Mouse (Mus musculus) A20 (cell line): ENCODE results near the gene Tspan3.

Source experiments
- DNase-seq: peaks from one replicate; pipeline ENCODE4 v3.0.0-alpha.2; 2011; ENCODE audit warnings: low read depth, low spot score

Gene Tspan3

DNA sequence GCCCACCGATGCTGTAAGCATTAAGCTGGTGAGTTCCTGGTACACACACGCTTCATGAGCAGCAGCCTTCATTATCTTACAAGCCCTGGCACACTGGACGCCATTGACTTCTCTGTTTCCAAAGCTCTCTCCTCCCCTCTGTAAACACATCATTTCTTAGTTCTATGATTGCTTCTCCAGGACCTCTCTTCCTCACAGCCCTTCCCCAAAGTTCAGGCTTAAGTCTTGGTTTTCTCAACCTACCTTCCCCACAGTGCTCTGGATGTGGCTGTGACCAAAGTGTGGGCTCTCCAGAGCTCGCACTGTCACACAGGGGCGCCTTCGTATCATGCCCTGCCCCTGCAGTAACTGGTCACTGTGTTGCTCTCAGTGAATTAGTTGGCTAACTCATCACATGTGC lies at the start of gene Tspan3:
Gene Tspan3 (minus strand): TSS at position 101 of the 400 bp plus-strand sequence.
- no peak for DNase-seq

GRCm38 (mm10) chr9:56213451-56214291 lies 48.4 kb upstream of the Tspan3 start:
- peak; percentile 53 for DNase-seq

DNA sequence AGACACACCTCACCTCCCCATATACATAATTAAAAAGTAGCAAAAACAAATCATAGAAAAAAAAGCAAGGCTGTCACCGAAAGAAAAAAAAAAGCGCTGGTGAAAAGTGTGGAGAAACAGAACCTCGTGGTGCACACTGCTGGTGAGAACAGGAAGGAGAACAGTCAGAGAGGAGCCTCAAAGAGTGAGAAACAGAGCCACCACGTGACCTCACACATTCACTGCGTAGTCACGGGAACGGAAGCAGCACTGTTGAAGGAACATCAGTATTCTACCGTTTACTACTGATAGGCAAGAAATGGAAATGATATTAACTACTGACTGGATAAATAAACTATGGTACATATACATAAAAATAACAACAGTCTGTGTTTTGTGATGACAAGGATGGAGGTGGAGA lies 43.5 kb upstream of the Tspan3 start:
- no peak for DNase-seq

- DNase-seq: no peak
Measured at GRCm38 (mm10) chr9:56207516-56207915, 42.2 kb upstream of the Tspan3 start.

GRCm38 (mm10) chr9:56207083-56207482 lies 41.8 kb upstream of the Tspan3 start:
- no peak for DNase-seq

- no peak for DNase-seq
Measured at GRCm38 (mm10) chr9:56205336-56205735, 40.1 kb upstream of the Tspan3 start.

DNA sequence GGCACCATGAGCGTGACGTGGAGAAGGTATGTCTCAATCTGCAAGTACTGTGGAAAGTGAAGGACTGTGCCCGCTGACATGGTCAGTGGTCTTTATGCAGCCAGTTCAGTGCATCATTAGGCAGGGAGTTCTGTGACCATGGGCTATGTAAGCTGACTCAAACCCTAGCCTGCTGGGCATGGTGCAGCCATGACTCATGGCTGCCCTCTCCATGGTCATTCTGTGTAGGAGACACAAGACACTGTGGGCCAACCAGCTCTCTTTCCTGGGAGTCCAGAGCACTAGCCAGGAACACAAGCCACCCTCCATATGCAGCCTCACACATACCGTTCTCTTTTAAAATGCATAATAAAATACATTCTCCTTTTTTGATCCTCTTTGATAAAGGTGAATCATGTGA lies 39.0 kb upstream of the Tspan3 start:
- DNase-seq: no peak

DNA sequence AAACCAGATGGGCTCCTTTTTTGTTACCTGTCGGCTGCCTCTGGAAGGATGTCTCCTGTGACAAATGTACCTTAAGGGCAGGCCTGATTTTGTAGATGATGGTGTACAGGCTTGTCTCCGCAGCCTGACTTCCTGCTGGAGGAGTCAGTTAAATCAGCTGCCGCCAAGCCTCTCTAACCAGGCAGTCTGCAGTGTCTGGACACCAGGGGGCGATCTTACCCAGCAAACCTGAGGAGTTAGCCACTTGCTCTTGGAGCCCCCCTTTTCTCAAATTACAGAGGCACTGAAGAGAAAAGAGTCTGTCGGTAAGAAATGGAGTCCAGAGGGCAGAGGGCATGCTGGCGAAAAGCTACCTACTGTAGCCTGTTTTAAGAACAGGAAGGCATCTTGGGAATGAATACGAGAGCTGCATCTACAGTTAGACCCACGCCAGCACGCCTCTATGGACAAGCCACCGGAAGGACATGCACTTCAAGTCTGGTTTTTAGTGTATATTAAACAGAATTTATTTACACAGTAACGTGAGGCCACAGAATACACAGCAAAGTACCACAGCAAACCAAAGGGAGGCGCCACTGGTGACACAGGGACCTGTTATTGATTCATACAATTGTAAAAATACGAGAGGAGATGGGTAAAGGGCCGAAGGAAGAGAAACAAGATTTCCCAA lies 35.5 kb upstream of the Tspan3 start:
- peak; percentile 81 for DNase-seq

DNA sequence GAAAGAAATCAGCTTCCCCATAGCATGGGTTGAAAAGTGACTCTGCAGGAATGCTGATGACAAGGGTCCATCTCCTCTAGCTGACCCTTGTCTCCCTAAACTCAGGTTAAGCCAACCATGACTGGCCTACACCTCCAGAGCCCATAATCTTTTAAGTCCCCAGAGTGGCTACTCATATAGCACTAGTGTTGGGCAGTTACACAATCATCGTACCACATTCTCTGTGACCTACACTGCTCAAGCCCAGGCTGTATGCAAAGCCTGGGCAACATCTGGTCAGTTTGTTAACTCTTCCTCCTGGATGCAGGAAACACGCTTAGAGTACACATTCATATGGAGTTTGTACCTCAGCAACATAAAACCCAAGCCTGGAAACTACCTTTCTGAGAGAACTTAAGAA lies 34.9 kb upstream of the Tspan3 start:
- no peak for DNase-seq

- no peak for DNase-seq
Measured at GRCm38 (mm10) chr9:56196921-56197320, 31.6 kb upstream of the Tspan3 start.

- no peak for DNase-seq
Measured at GRCm38 (mm10) chr9:56195193-56195592, 29.9 kb upstream of the Tspan3 start.

DNA sequence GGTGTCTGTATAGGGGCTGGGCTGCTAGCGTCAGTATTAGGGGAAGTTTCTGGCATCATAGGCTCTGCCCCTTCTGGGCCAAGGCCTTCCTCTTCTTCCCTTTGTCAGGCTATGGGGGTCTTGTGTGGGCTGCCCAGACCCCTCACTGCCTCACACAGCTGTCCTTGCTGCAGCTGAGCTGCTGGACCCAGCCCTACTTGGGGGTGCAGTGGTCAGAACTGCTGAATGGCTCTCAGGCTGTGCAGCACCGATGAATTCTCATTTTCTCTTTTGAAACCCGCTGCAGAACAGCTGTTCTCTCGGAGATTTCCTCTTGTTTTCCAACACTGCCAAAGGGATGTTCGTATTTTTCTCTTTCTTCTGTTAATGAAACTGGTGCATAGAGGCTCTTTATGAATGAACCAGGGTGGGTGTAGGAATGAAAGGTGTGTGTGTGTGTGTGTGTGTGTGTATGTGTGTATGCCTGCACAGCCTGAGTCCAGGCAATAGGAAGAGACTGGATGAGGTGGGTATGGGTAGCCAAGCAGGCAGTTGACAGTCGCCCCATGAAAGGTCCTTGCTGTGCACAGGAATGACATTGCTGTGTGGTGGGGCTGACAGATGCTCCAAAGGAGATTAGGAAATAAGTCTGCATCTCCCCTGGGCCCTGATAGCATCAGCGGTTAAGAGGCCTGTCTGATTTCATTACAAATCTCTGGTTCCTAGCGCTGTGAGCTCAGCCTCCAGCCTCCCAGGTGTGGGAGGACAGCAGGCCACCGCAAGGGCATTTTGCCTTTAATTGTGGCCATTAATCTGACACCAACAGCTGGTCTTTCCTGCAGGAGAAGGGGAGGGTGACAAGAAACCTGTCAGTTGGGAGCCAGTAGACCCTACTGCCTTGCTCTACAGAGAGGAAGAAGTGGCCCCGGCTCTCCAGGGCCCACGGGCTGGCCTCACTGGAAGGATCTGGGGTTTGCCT lies 26.5 kb upstream of the Tspan3 start:
- DNase-seq: no peak

GRCm38 (mm10) chr9:56180118-56180781 lies 15.0 kb upstream of the Tspan3 start:
- no peak for DNase-seq

DNA sequence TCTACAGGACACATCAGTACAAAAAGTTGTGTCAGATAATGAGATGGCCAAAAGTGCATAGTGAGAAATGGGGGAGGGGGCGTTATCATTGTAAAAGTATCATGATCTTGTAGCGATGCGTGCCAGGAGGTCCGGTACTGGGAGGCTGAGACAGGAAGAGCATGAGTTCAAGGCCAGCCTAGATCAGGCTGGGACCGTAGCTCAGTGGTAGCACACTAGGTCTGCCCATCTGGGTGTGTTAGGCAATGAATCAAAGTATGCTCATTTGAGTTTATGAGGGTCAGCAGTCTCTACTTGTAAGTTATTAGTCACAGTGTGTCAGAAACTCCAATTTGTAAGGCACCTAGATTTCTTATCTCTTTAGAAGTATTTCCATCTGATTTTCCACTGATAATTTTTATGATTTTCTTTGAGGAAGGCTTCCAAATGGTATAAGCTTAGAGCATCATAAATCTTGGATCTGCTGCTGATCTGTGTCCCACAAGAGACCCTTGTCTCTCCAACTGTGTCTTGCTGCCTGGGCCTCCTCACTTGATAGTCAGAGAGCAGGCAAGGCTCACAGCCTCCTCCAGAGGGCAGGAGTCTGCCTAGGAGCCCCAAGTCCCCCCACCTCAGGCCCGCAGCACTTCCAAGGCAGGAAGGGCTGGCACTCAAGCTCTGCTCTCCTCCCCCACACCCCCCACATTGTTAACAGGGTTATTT lies 14.3 kb upstream of the Tspan3 start:
- DNase-seq: peak; percentile 38

- DNase-seq: no peak
Measured at GRCm38 (mm10) chr9:56177354-56177753, 12.1 kb upstream of the Tspan3 start.

- no peak for DNase-seq
Measured at GRCm38 (mm10) chr9:56175316-56175715, 10.0 kb upstream of the Tspan3 start.

GRCm38 (mm10) chr9:56167690-56168089 lies 2.4 kb upstream of the Tspan3 start:
- no peak for DNase-seq

GRCm38 (mm10) chr9:56166161-56166560 lies 884 bp upstream of the Tspan3 start:
- no peak for DNase-seq

DNA sequence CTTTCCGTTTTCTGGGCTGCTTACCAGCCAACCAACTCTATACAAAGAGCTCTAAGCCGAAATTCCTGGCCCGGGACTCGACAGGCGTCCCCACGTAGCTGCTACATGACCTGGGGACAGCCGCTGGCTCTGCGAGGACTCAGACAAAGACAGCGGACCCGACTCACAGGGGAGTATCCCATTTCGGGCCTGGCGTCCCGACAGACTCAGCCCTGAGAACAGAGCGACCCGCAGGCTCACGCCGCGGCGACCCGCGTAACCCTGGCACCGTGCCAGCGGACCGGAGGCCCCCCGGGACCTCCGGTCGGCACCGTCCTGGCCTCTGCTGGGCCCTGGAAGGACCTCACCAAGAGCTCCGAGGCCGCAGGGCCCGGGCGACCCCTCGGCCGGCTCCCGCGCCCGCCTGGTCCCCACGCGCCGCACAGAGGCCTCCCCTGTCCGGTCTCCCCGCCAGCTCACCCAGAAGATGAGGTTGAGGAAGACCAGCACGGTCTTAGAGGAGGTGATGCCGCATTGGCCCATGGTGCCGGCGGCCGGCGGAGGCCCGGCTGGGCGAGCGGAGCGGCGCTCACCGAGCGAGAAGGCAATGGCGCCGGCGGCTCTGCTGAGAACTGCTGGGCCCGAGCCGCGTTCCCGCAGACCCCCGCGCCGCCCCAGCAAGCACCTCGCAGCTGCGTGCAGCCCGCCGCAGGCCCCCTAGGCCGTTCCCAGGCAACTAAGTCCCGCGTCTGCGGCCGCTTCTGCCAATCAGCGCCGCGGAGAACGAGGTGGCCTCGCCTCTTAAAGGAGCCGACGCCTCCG lies 4.7 kb downstream of the Tspan3 start:
- DNase-seq: peak; percentile 93

GRCm38 (mm10) chr9:56159456-56159855 lies 5.8 kb downstream of the Tspan3 start:
- no peak for DNase-seq
